Mouse (Mus musculus) embryonic fibroblast, embryonic 13.5 days (primary cell): Measurements from ENCODE around the gene Smchd1.

Source experiments
- CTCF ChIP-seq: IDR thresholded peaks from 2 replicates; pipeline ENCODE4 v1.5.1; 2011; ENCODE audit warnings: mild to moderate bottlenecking, control low read depth, low read length, moderate library complexity, borderline replicate concordance; ENCODE audit not compliant: insufficient read depth
- POLR2A ChIP-seq: IDR thresholded peaks from 2 replicates; pipeline ENCODE4 v1.6.1; 2011; ENCODE audit warnings: low read depth, mild to moderate bottlenecking, control low read depth, low read length, moderate library complexity

DNA sequence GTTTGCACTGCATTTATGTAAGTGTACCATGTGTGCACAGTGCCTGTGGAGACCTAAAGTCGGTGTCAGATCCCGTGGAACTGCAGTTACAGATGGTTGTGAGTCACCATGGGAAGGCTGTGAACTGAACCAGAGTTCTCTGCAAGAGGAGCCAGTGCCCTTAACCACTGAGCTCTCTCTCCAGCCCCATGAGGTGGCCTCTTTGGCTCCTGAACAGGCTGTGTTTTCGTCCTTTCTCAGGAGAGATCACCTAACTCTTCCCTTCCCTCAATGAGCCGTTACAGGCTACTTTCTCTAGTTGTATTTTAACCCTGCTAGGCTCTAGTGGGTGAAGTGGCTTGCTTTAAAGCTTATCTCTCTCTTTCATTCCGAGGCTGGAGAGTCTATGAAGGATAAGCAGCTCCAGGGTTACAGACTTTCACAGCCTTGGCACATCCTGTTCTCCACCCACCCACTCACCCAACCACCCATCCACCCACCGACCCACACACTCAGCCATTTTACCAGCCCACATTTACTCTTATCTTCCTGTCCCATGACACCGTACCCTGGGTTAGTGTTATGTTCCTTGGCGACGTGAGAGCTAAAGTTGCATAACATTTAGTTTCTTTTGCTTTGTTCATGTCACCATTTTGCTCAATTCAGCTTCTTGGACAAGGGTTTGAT lies 15.7 kb upstream of the Smchd1 start:
- no peak for TF ChIP-seq CTCF
- TF ChIP-seq POLR2A = no peak
